Mouse (Mus musculus): ENCODE data around the gene Nol4l.
"Not testable (repeated sequence)": the region's sequence is repeated elsewhere in the genome, so short reads cannot be mapped to it uniquely, and the experiment has no call there.

The Nol4l gene

GRCm38 (mm10) chr2:153510136-153510535 lies 19.6 kb downstream of the Nol4l start:
- Histone ChIP-seq H3K36me3 (ENCODE audit: control insufficient read depth, insufficient read depth, low read length, poor library complexity, severe bottlenecking) (no peaks in the 10 kb centered on the region), H3K27me3 (ENCODE audit: control insufficient read depth, insufficient read depth, low read length, poor library complexity, severe bottlenecking) (no peaks in the 10 kb centered on the region)
- DNase-seq (ENCODE audit: low read depth, low spot score): no peak

GRCm38 (mm10) chr2:153509211-153510029 lies 20.4 kb downstream of the Nol4l start:
- DNase-seq (ENCODE audit: low read depth, low spot score): peak; percentile 17
- Histone ChIP-seq H3K36me3 (ENCODE audit: control insufficient read depth, insufficient read depth, low read length, poor library complexity, severe bottlenecking) (no peaks in the 10 kb centered on the region), H3K27me3 (ENCODE audit: control insufficient read depth, insufficient read depth, low read length, poor library complexity, severe bottlenecking) (no peaks in the 10 kb centered on the region)

- no peaks in the 10 kb centered on the region for H3K27me3 ChIP-seq (ENCODE audit: control insufficient read depth, insufficient read depth, low read length, poor library complexity, severe bottlenecking)
- no peak for DNase-seq (ENCODE audit: low read depth, low spot score)
- no peaks in the 10 kb centered on the region for H3K36me3 ChIP-seq (ENCODE audit: control insufficient read depth, insufficient read depth, low read length, poor library complexity, severe bottlenecking)
These were observed 21.4 kb downstream of the Nol4l start for GRCm38 (mm10) chr2:153508405-153508804.

- Histone ChIP-seq H3K36me3 (ENCODE audit: control insufficient read depth, insufficient read depth, low read length, poor library complexity, severe bottlenecking) (no peaks in the 10 kb centered on the region), H3K27me3 (ENCODE audit: control insufficient read depth, insufficient read depth, low read length, poor library complexity, severe bottlenecking) (no peaks in the 10 kb centered on the region)
- DNase-seq (ENCODE audit: low read depth, low spot score): no peak
These were observed 21.8 kb downstream of the Nol4l start for GRCm38 (mm10) chr2:153507969-153508368.

GRCm38 (mm10) chr2:153506385-153506784 lies 23.4 kb downstream of the Nol4l start:
- no peaks in the 10 kb centered on the region for H3K27me3 ChIP-seq (ENCODE audit: control insufficient read depth, insufficient read depth, low read length, poor library complexity, severe bottlenecking)
- DNase-seq (ENCODE audit: low read depth, low spot score): peak; percentile 61

GRCm38 (mm10) chr2:153499154-153499553 lies 30.6 kb downstream of the Nol4l start:
- Histone ChIP-seq H3K36me3 (ENCODE audit: control insufficient read depth, insufficient read depth, low read length, poor library complexity, severe bottlenecking) (no peaks in the 10 kb centered on the region), H3K27me3 (ENCODE audit: control insufficient read depth, insufficient read depth, low read length, poor library complexity, severe bottlenecking) (no peaks in the 10 kb centered on the region)
- DNase-seq (ENCODE audit: low read depth, low spot score): peak; percentile 41

More at GRCm38 (mm10) chr2:153506385-153506784, 23.4 kb downstream of the Nol4l start:
- no peaks in the 10 kb centered on the region for H3K36me3 ChIP-seq (ENCODE audit: control insufficient read depth, insufficient read depth, low read length, poor library complexity, severe bottlenecking)

- DNase-seq (ENCODE audit: low read depth, low spot score): no peak
These were observed 32.9 kb downstream of the Nol4l start for GRCm38 (mm10) chr2:153496898-153497297.

GRCm38 (mm10) chr2:153496301-153496700 lies 33.5 kb downstream of the Nol4l start:
- no peaks in the 10 kb centered on the region for H3K36me3 ChIP-seq (ENCODE audit: control insufficient read depth, insufficient read depth, low read length, poor library complexity, severe bottlenecking)
- no peaks in the 10 kb centered on the region for H3K27me3 ChIP-seq (ENCODE audit: control insufficient read depth, insufficient read depth, low read length, poor library complexity, severe bottlenecking)

More at GRCm38 (mm10) chr2:153496898-153497297, 32.9 kb downstream of the Nol4l start:
- H3K27me3 ChIP-seq (ENCODE audit: control insufficient read depth, insufficient read depth, low read length, poor library complexity, severe bottlenecking): no peaks in the 10 kb centered on the region
- H3K36me3 ChIP-seq (ENCODE audit: control insufficient read depth, insufficient read depth, low read length, poor library complexity, severe bottlenecking): no peaks in the 10 kb centered on the region

GRCm38 (mm10) chr2:153495818-153496217 lies 34.0 kb downstream of the Nol4l start:
- Histone ChIP-seq H3K27me3 (ENCODE audit: control insufficient read depth, insufficient read depth, low read length, poor library complexity, severe bottlenecking) (no peaks in the 10 kb centered on the region), H3K36me3 (ENCODE audit: control insufficient read depth, insufficient read depth, low read length, poor library complexity, severe bottlenecking) (no peaks in the 10 kb centered on the region)
- DNase-seq (ENCODE audit: low read depth, low spot score): no peak

More at GRCm38 (mm10) chr2:153496301-153496700, 33.5 kb downstream of the Nol4l start:
- DNase-seq (ENCODE audit: low read depth, low spot score): no peak

GRCm38 (mm10) chr2:153495391-153495790 lies 34.4 kb downstream of the Nol4l start:
- not testable (repeated sequence) for H3K36me3 ChIP-seq (ENCODE audit: control insufficient read depth, insufficient read depth, low read length, poor library complexity, severe bottlenecking); DNase-seq (ENCODE audit: low read depth, low spot score); H3K27me3 ChIP-seq (ENCODE audit: control insufficient read depth, insufficient read depth, low read length, poor library complexity, severe bottlenecking)

- Histone ChIP-seq H3K27me3 (ENCODE audit: control insufficient read depth, insufficient read depth, low read length, poor library complexity, severe bottlenecking) (no peaks in the 10 kb centered on the region), H3K36me3 (ENCODE audit: control insufficient read depth, insufficient read depth, low read length, poor library complexity, severe bottlenecking) (no peaks in the 10 kb centered on the region)
- no peak for DNase-seq (ENCODE audit: low read depth, low spot score)
These were observed 35.4 kb downstream of the Nol4l start for GRCm38 (mm10) chr2:153494293-153494811.

- DNase-seq (ENCODE audit: low read depth, low spot score): no peak
- H3K27me3 ChIP-seq (ENCODE audit: control insufficient read depth, insufficient read depth, low read length, poor library complexity, severe bottlenecking): no peaks in the 10 kb centered on the region
- no peaks in the 10 kb centered on the region for H3K36me3 ChIP-seq (ENCODE audit: control insufficient read depth, insufficient read depth, low read length, poor library complexity, severe bottlenecking)
These were observed 35.9 kb downstream of the Nol4l start for GRCm38 (mm10) chr2:153493781-153494292.

- no peaks in the 10 kb centered on the region for H3K36me3 ChIP-seq (ENCODE audit: control insufficient read depth, insufficient read depth, low read length, poor library complexity, severe bottlenecking)
- DNase-seq (ENCODE audit: low read depth, low spot score): no peak
- no peaks in the 10 kb centered on the region for H3K27me3 ChIP-seq (ENCODE audit: control insufficient read depth, insufficient read depth, low read length, poor library complexity, severe bottlenecking)
These were observed 36.4 kb downstream of the Nol4l start for GRCm38 (mm10) chr2:153493393-153493731.

GRCm38 (mm10) chr2:153492573-153493392 lies 37.0 kb downstream of the Nol4l start, which contains the start of gene 4930404H24Rik:
Gene 4930404H24Rik, plus strand, starts transcription at chr2:153492790.
- no peaks in the 10 kb centered on the region for H3K36me3 ChIP-seq (ENCODE audit: control insufficient read depth, insufficient read depth, low read length, poor library complexity, severe bottlenecking)
- DNase-seq (ENCODE audit: low read depth, low spot score): peak; percentile 82

GRCm38 (mm10) chr2:153492179-153492517 lies 37.6 kb downstream of the Nol4l start:
- Histone ChIP-seq H3K36me3 (ENCODE audit: control insufficient read depth, insufficient read depth, low read length, poor library complexity, severe bottlenecking) (no peaks in the 10 kb centered on the region), H3K27me3 (ENCODE audit: control insufficient read depth, insufficient read depth, low read length, poor library complexity, severe bottlenecking) (no peaks in the 10 kb centered on the region)
- peak; percentile 38 for DNase-seq (ENCODE audit: low read depth, low spot score)

More at GRCm38 (mm10) chr2:153492573-153493392, 37.0 kb downstream of the Nol4l start, which contains the start of gene 4930404H24Rik:
- H3K27me3 ChIP-seq (ENCODE audit: control insufficient read depth, insufficient read depth, low read length, poor library complexity, severe bottlenecking): no peaks in the 10 kb centered on the region
